Mouse (Mus musculus): ENCODE results near the gene Ell2.
A peak's percentile ranks its signal among the peaks of the same experiment; 100 is the strongest.

Ell2 gene

DNA sequence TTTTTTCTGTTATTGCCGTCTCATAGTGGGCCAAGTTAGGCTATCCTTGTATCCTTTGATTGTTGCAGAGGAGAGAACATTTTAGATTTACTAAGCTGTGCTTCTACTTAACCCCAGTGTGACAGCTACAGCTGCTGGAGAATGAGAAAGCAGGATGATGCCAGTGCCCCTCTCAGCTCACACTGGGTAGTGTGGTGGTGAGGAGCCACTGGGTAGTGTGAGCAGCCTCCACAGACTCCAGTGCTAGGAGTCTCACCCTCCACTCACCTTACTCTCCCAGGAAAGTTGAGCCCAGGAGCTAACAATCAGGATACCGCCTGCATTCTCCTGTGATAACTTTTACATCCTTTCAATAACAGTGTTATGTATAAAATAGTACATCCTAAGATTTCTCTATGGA, 60.4 kb downstream of the Ell2 start:
- no peak for DNase-seq (ENCODE audit: low read depth, low spot score)

DNA sequence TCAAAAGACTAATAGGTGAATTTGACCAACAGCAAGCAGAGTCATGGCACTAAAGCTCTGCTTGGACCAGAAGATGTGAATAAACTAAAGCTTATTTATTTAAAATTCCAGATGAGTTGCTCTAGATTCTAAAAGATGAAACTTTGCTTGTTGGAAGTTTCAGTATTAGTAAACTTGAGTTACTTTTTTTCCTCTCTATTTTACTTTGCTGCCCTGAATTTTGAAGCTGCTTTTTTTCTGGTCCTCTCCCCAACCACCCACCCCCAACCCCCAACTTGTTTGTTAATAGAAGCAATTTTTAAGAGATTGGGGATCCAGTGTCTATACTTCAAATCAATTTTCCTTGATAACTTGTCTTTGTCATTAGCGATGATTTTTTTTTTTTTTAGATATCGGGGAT, 64.2 kb downstream of the Ell2 start:
- DNase-seq (ENCODE audit: low read depth, low spot score), result no peak

DNA sequence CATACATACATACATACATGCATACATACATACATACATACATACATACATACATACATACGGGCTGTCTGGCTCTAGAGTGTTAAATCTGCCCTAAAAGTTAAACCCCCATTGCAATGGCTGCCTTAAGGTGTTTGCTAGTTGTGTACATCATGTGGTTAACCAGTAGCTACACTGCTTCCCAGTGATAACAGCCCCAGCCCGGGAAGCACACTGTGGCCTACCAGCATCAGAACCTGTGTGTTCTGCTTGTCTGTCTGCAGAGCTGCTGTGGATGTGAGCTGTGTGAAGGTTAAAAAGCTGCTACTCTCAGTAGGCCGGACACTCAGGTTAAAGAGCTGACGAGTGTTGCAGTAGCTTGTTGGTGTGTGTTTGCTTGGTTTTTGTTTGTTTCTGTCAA, 64.8 kb downstream of the Ell2 start:
- DNase-seq (ENCODE audit: low read depth, low spot score), result no peak

DNA sequence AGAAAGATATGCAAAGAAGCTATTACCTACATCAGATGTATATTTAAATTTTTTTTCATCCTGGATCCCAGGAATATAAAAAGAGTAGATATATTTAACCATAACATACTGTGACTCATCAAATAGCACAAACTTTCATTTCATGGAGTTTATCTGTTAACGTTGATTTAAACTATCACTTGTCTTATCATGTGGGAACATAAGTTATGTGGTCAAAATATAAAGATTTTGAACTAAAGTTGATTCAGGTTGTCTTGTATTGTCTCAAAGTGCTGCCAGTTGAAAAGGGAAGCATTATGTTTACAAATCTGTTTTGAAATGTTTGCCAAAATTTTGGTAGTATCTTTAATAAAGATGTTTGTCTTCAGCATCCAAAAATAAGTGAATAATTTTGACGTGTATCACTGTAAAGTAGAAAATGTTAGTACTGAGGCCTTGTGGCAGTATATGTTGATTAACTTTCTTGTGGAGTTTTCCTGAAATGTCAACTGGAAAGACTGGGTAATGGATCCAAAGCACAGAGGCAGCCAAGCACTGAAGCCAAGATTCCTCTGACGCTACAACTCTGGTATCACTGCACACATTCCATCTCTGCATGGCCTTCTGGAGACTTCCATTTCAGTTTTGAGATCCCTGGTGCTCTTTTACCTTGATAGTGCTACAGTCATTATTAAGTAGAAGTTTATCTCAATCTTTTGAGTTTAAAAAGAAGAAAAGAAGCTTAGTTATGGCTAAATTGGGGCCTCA, 65.6 kb downstream of the Ell2 start:
- no peak for DNase-seq (ENCODE audit: low read depth, low spot score)

DNA sequence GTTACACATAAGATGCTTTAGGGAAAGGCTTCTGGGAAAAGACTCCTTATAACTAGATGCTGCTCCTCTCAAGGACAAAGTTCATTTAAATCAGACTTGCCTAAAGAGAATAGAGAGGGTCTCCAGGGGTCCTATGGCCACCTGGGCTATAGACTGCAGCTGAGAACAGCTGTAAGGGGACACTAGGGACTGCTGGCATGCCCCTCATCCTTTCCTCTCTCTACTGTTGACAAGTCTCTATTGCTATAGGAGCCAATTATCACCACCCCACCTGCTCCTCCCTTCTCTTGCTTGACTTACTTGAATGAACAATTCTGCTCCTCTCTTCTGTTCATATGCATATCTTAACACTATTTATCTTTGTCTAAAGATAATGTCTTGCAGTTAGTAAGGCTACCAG, 69.4 kb downstream of the Ell2 start:
- DNase-seq (ENCODE audit: low read depth, low spot score), result no peak

DNA sequence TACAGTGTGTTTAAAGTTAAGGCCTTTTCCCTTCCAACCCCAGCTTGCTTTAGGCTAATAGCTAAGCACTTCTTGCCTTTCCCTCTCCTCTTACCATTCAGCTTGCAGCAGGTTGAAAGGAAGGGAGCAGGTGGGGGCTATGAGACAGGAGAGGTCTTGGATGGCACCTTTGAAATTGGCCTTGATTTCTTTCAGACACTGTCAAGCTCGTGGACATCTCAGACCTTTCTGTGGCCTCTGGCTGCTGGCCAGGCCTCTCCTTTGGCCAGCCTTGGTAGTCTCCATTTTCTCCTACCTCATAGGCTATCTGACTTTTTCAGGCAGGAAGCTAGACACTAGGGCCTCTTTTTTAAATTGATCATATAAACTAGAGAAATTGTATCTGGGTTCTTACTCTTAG, 70.1 kb downstream of the Ell2 start:
- no peak for DNase-seq (ENCODE audit: low read depth, low spot score)

DNA sequence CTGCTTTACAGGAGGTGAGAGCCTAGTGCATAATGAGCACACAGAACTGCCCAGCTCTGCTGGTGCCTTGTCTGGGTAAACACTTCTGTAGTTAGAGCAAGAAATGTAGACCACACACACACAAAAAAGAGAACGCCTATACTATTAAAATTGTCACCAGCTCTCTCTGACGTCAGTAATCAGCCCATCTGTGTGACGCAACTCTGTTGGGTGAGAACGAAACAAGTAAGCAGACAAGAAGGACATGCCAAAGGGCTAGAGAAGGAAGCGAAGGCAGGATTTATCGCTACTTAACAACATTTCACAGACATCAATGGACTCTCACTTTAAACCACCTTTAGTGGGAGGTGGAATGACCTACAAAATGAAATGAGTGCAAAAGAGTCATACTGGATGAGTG, 71.6 kb downstream of the Ell2 start:
- DNase-seq (ENCODE audit: low read depth, low spot score), result no peak

DNA sequence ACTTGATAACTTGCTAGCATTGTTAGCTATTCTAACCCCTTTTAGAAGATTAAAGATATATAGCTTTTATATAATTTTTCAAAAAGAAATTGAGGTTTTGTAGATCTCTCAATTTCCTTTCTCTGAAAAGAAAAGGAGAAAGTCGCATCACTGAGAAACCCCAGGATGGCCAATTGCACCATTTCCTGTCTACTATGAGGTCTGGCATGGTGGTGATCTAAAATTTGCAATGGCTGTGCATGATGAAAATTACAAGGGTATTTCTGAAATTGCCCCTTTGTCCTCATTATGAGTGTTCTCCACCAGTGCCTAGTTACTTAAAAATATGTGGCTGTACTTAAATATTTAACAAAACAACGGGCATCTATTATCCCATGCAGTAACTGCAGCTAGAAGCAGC, 72.6 kb downstream of the Ell2 start:
- no peak for DNase-seq (ENCODE audit: low read depth, low spot score)

DNA sequence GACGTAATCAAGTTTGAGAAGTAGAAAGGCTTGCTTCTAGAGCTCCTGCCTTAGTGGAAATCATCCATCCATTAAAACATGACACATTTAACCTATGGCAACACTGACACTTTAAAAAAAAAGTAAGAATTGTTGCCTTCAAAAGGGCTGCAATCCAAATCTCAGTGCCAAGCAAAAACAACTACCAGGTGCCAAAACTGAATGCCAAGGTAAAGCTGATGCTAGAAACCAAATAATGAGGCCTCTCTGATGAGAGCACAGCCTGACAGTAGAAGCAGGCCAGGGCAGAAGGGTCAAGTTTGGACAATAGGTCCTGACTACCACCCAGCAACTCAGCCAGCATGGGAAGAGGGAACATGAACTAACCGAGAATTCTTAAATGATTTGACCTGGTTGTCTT, 73.5 kb downstream of the Ell2 start:
- no peak for DNase-seq (ENCODE audit: low read depth, low spot score)

DNA sequence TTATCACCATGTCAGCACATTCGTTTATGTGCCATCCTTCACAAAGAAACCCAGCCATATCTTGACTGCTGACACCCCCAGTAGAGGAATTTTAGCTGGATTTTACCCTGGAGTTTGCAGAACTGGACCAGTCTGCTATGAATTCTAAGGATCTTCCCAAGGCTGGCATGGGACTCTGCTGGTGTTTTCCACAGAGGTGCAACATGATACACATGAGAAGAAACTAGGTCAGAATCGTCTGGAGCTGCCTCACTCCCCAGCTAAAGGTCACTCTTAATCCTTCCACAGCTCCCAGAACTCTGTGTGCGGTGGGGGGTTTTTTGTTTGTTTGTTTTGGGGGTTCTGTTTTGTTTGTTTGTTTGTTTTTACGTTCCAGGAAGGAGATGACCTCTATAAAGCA, 79.2 kb downstream of the Ell2 start:
- no peak for DNase-seq (ENCODE audit: low read depth, low spot score)

DNA sequence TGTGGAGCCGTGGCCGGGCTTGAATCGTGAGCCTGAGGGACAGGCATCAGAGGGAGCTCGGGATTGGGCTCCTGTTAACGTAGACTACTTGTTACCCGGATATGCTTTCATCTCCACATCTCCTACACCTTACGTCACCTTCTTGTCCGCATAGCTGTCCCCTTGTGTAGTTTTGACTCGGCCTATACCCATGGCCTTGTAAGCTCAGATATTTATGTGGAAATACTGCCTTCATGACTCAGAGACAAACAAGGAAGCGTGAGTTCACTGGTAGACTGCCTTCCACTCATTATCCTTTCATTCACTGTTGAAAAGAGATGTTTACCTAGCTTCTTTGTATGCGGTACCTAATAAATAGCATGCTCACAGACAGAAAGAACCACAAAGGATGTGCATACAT, 79.7 kb downstream of the Ell2 start:
- no peak for DNase-seq (ENCODE audit: low read depth, low spot score)

DNA sequence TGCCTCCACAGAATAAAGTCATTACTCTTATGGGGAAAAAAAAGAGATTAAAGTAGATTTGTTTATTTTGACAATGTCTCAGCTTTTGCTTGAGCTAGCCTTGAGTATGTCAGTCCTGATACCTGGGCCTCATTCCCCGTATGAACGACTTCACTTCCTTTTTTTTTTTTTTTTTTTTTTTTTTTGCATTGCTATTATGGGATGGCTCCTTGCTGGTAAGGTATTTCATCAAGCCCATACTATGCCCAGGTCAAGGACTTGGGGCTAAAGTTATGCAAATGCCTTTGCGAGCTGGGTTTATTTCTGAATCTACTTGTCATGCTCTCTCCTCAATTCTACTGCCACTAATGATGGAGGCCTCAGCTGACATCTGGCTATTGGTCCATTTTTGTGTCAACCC, 80.8 kb downstream of the Ell2 start:
- no peak for DNase-seq (ENCODE audit: low read depth, low spot score)

DNA sequence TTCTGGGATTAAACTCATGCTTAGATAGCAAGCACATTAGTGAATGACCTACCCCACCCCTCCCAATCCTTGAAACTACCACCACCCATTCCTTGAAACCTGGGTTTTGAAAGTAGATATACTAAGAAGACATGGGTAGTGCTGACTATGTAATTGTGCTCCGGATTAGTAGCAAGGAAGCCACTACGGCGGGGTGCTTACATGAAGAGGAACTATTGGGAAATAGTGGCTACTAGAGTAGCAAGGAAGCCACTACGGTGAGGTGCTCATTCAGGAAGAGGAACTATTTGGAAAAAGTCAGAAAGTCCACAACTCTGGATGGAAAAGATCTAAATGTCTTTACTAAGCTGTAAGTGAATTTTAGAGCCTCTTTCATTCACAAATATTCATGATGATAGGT, 81.6 kb downstream of the Ell2 start:
- no peak for DNase-seq (ENCODE audit: low read depth, low spot score)

DNA sequence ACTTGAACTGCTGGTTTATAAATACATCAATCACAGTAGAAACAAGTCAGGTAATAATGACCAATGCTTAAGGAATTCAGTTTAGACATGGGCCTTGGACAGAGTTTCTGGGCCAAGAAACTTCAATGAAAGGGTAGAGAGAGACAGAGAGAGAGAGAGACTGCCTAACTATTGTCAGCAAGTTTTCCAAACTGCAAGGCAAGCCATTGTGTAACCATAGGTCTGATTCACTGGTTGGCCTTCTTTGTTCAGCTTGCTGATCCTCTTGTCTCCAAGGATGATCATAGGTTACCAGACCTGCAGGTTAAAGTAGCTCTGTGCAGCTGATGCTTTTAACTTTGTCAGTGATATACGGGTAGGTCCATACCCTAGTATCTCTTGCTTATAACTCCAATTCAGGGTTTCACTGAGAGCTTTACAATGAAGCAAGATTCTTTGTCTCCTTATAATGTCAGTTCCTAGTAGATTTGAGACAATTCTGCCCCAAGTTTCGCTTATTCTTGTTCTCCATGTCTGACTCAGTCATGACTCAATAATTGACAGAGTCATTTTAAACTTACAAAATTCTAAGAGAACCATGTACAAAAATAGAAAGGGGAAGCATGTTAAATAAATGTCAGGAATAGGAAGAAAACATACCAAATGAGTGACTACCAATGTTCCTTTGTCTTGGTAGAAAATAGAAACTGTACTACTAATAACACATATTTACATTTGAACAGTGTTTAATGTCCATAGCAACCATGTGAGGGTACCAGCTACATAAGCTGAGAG, 82.7 kb downstream of the Ell2 start:
- DNase-seq (ENCODE audit: low read depth, low spot score), result no peak

DNA sequence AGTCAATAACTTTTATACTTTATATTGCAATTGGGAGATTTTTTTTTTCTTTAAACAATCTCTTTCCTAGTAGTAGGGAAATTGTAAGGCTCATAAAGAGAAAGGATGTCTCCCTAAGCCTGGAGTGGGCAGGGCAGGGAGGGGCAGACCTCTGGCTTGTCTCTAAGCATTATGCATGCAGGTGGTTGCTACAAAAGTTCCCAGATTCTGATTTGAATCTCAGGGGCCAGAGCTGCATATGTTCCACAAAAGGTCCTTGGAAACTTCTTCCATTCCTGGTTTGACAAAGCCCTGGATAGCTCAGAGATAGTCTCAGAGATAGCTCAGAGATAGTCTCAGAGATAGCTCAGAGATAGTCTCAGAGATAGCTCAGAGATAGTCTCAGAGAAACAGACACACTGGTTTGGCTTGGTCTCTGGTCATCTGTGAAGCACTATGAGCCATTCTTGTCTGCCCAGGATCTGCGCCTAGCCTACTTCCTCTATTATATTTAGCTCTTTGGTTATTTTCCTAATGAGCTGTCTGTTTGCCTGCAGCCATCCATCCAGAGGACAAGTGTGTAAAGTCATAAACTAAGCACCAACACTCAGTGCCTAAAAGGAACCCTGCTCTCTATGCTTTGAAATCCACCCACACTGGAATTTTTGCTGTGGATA, 84.1 kb downstream of the Ell2 start:
- DNase-seq (ENCODE audit: low read depth, low spot score), result no peak

DNA sequence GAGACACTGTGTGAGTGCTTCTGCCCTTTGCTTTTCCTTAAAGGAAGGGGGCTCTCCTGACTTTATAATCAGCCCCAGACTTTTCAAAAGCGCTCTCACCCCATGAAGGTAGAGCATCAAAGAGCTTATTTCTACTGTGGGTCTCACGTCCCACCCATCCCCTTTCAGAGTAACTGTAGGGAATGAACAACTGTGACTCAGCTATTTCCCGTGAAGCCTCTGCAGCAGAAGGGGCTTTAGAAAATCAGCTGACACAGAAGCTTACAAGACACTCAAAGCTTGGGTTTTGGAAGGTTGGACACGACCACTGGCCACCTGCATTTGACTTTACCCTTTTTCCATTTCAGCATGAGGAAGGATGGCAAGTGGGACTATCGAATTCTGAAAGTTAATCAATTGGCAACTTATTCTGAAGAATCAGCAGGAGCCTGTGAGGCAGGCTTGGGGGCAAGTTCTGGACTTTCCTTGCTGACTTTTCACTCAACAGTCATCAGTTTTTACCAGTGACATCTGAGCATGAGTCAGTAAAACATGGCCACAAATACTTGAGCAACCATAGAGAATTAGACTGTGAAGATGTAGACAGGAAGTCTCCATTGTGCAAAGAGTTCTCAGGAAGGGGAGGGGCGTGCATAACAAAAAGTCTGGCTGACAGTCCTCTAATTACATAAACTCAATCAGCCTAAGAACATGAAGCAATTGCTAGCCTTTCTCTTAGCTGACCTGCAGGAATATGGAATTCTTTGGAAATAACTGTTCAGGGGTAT, 87.5 kb downstream of the Ell2 start:
- DNase-seq (ENCODE audit: low read depth, low spot score), result no peak

DNA sequence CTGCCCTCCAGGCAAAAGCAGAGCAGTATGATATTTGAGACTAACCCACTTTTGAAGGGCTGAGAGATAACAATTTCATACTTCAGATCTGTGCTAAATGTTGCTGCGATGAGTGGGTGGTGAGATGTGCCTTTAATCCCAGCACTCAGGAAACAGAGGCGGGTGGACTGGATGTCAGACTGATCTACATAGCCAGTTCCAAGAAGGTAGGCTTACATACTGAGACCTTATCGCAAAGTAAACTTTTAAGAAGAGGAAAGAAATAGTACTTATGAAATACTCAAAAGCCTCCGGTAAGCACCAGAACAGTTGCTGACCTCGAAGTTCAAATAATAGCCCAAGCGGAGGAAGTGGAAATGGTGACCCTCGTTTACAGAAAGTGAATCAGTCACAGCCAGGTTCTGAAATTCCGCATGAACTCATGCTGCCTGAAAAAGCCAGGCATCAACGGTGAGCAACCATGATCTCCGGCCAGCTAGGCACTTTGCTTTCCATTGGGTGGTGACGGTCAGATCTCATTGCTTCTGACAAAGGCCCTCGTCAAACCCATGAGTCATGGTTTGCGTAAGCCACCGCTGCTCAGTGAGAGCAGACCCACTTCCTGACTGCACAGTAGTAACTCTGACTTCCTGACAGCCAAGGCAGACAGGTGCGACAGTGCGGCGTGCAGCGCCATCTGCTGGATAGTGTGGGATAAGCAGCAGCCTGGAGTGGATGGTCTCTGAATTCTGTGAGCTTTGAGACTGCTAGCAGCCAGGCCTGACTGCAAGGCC, 91.0 kb downstream of the Ell2 start:
- peak; percentile 80 for DNase-seq (ENCODE audit: low read depth, low spot score)

DNA sequence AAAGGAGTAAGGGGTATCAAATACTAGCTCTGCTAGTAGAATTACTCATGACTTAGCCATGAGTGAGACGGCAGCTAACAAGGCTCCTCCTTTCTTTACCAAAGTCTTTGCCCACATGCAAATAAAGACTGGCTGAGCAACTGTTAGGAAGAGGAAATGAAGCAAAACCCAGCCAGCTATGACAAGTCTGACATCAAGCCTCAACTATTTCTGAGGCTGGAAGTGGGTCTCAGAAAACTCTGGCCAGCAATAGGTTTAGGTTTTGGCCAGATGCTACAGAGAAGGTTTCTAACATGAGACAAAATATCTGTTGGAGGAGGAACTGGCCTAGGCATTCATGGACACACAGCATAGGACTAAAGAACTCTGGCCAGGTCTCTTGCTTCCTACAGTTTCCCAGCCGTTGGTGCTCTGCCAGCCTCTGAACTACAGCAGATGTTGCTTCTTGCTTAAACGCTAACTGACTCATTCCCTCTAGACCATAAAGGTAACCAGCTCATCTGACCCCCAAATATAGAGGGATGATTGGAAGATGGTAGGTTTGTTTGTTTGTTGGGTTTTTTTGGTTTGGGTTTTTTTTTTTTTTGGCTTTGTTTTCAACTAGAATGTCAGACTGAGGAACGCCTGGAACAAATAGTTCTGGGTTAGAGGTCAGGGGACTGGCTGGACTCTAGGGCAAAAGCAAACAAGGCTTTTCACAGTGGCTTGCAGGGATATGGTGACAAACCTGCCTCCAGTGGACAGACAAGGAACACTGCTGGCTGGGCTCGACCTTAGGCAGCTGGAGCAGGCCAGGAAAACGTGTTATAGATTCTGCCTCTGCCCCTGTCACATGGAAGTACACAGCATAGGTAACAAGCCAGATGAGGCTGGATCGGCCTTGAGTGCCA, 92.1 kb downstream of the Ell2 start:
- no peak for DNase-seq (ENCODE audit: low read depth, low spot score)

DNA sequence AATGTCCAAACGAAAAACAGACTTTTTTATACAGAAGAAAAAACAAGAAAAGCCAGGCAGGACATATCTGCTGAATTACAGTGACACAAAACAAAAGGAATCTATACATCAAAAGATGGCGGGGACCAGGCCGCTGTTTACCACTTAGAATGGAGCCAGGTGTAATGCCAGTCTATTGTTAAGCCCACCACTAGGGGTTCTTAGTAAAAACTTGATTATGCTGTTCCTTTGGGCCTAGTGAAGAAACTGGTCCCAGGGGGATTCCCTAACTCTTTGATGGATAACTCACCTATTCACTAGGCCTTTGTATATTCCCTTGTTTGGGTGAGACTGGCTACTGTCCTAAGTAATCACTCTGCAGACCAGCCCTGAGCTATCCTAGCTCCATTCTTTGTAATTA, 92.9 kb downstream of the Ell2 start:
- DNase-seq (ENCODE audit: low read depth, low spot score), result no peak

DNA sequence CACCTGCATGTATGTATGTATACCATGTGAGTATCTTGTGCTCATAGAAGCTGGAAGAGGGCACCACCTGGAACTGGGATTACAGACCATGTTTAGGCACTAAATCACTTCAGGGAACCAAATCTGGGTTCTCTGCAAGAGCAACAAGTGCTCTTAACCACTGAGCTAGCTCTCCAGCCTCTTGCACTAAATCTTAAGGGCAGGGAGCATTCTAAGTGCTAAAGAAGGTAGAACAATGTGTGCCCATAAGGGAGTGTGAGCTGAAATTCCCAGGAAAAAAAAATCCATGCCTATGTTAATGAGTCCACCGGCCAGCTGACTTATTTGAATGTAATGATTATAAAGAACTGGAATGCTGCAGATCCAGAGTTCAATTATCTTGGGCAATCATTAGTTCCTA, 101.4 kb downstream of the Ell2 start:
- no peak for DNase-seq (ENCODE audit: low read depth, low spot score)
